12 mouse cellular contexts compared by ENCODE assay signal in genomic region chr16:37338177-37338576, GRCm38 (mm10). TPM values are rescaled to one million over a fixed set of nuclear protein-coding genes. Genes with fewer than 3 reads are reported as not detected.
"Had no signal": no experiment of that assay in that cellular context is flagged by ENCODE, and none has a peak within 500 bp of the region (broad histone marks: within the 10 kb centered on the region; RNA-seq: fewer than 3 reads in every experiment).

No protein-coding gene starts in this region.

- DNase-seq: kidney, postnatal 25 days; layer of hippocampus, adult 9-11 months; liver, embryonic 13.5 days; lung, adult 2 months; lung, postnatal 14 days; lung, postnatal 4 days; midbrain, embryonic 14.5 days; right cerebral cortex, postnatal 14 days; right cerebral cortex, postnatal 4 days; thymus, postnatal 36 days had no signal

RNA-seq across cellular contexts. Expression of gene Stxbp5l, which starts 46.6 kb away (rescaled TPM):
- total RNA-seq: megakaryocyte progenitor cell, adult 5-6 weeks; megakaryocyte-erythroid progenitor cell, adult 5-6 weeks had no signal
